Mouse (Mus musculus) embryonic facial prominence, embryonic 13.5 days (tissue): ENCODE data around the gene BC051142. TPM values are rescaled to one million over a fixed set of nuclear protein-coding genes. Genes with fewer than 3 reads are reported as not detected.

Source experiments
- ATAC-seq: fragments of 200-750 bp; cut with Nextera tagmentation; 2 replicates; pipeline ENCODE4 v1.8.0; 2017; ENCODE audit warnings: low read depth; ENCODE audit not compliant: insufficient number of reproducible peaks, insufficient read depth, low FRiP score, low TSS enrichment
- H3K27ac ChIP-seq: fragments of 300-500 bp; sonication (generic); 2 replicates; pipeline ENCODE4 v1.5.1; 2015; ENCODE audit warnings: moderate library complexity, mild to moderate bottlenecking, inconsistent platforms
- H3K27me3 ChIP-seq: fragments of 300-500 bp; sonication (generic); 2 replicates; pipeline ENCODE4 v1.6.1; 2015; ENCODE audit warnings: mild to moderate bottlenecking, inconsistent platforms
- H3K36me3 ChIP-seq: fragments of 300-500 bp; sonication (generic); 2 replicates; pipeline ENCODE4 v1.6.1; 2015; ENCODE audit warnings: mild to moderate bottlenecking, inconsistent platforms
- H3K4me1 ChIP-seq: fragments of 300-500 bp; sonication (generic); 2 replicates; pipeline ENCODE4 v1.6.1; 2015; ENCODE audit warnings: inconsistent platforms
- H3K4me2 ChIP-seq: fragments of 300-500 bp; sonication (generic); 2 replicates; pipeline ENCODE4 v1.6.1; 2015; ENCODE audit warnings: moderate library complexity, mild to moderate bottlenecking, inconsistent platforms
- H3K4me3 ChIP-seq: fragments of 300-500 bp; sonication (generic); 2 replicates; pipeline ENCODE4 v1.5.1; 2015; ENCODE audit warnings: mild to moderate bottlenecking, inconsistent platforms
- H3K9ac ChIP-seq: fragments of 300-500 bp; sonication (generic); 2 replicates; pipeline ENCODE4 v1.6.1; 2015; ENCODE audit warnings: mild to moderate bottlenecking, inconsistent platforms
- H3K9me3 ChIP-seq: fragments of 300-500 bp; sonication (generic); 2 replicates; pipeline ENCODE4 v1.6.1; 2016; ENCODE audit warnings: inconsistent platforms
- WGBS: fragments of 180-500 bp; shearing (Covaris S2); methylation state at CpG from one replicate; pipeline ENCODE4 v1.1.7; 2015; ENCODE audit warnings: mixed read lengths; 5-methylcytosine and 5-hydroxymethylcytosine counted together
- polyA plus RNA-seq: library from polyadenylated mRNA; unstranded; fragments of >200 nt; fragmentation: Nextera tagmentation; extraction: Ambion mirVana; gene quantifications from 2 replicates; pipeline ENCODE4 v1.2.1, GENCODE M21; 2015

BC051142 gene
- 0.52 and 0.96 TPM in 2 replicates for polyA plus RNA-seq

DNA sequence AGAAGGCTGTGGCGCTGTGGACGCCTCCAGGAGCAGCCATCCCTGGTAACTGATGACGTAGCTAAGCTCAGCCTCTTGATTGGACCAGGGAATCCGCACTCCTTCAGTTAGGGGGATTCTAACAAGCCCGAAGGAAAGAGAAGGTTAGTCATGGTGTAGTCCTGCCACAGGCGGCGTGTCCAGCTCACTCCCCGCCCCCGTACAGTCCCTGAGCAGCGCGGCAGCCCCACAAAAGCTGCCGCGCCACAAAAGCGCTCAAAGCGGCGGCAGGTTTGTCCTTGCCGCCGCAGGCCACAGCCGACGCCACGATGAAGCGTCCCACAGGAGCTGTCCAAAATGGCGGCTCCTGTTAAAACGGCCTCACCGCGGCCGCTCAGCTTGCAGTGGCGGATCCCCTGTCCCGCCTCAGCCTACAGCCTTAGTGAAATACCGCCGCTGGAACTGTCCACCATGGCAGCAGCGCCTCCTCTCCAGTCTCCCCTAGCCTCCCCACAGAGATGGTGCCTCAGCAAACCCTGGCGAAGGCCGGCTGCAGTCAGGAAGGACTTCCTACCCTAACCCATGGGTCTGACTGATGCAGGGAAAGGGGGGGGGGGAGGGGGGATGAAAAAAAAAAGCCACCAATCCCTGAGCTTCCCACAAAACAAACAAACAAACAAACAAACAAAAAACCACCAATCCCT lies at the start of gene BC051142:
Gene BC051142, plus strand, starts transcription at position 110 of the 683 bp plus-strand sequence.
- peak within 1 kb of the TSS; percentile 74 for H3K9ac ChIP-seq
- peak within 1 kb of the TSS; percentile 79 for H3K27ac ChIP-seq
- ATAC-seq = peak; percentile 85
- H3K27me3 ChIP-seq = peaks cover 9% of the 10 kb centered on the region; the same call in 1 of the 2 replicates
- peak within 1 kb of the TSS; percentile 73 for H3K4me2 ChIP-seq
- H3K36me3 ChIP-seq = no peaks in the 10 kb centered on the region
- H3K9me3 ChIP-seq = no peaks in the 10 kb centered on the region
- H3K4me1 ChIP-seq = no peaks in the 10 kb centered on the region
- WGBS = 8% methylated on average over 34 of the region's 34 CpGs
- peak within 1 kb of the TSS; percentile 56 for H3K4me3 ChIP-seq

DNA sequence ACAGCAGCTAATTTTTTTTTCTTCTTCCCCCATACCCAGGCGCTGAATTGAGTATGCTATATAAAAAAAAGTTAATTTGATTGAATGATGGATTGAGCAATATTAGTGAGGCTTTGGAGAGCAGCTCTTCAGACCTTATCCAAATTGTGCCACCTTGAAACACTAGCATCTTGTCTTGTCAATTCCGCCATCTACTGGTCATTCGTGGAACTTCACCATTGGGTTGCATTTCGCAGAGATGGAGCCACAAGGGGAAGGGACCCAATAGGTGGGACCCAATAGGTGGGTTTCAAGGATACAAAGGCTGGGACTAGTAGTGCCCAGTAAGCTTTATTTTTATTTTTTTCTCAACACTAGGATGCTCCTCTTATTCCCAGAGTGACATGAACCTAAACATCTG lies 49.2 kb upstream of the BC051142 start:
- Histone ChIP-seq H3K27me3 (peaks cover 3% of the 10 kb centered on the region; the same call in 1 of the 2 replicates), H3K9me3 (no peaks in the 10 kb centered on the region), H3K4me3 (no peak overlapping the region), H3K9ac (no peak overlapping the region), H3K36me3 (no peaks in the 10 kb centered on the region), H3K4me2 (no peak overlapping the region), H3K4me1 (no peaks in the 10 kb centered on the region), H3K27ac (no peak overlapping the region)
- WGBS = 4% methylated on average over 4 of the region's 4 CpGs
- no peak for ATAC-seq

DNA sequence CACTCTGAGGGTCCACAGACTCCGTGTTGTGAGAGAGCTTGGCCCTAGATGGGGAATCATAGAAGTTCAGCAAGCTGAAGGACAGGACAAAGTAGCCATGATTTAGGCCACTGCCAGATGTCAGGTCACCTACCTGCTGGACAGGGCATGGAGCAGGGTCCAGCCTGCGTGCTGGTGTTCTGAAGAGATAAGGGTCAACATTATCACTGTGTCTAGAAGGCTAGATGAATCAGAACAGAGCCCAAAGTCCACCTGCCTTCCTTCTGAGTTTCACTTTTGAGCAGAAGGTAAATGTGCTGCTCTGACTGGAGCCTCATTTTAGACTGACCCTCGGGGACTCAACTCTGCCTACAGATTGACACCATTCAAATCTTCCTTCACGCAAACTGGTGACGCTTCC lies 44.1 kb upstream of the BC051142 start, which contains the start of gene Btnl2:
Gene Btnl2, plus strand, starts transcription at position 284 of the 400 bp plus-strand sequence.
- H3K4me3 ChIP-seq = no peak within 1 kb of the TSS
- H3K4me2 ChIP-seq = no peak within 1 kb of the TSS
- H3K4me1 ChIP-seq = no peaks in the 10 kb centered on the region
- no peaks in the 10 kb centered on the region for H3K9me3 ChIP-seq
- H3K9ac ChIP-seq = no peak within 1 kb of the TSS
- ATAC-seq = no peak
- 78% methylated on average over 5 of the region's 5 CpGs for WGBS
- no peaks in the 10 kb centered on the region for H3K36me3 ChIP-seq
- H3K27ac ChIP-seq = no peak within 1 kb of the TSS
- peaks cover 3% of the 10 kb centered on the region; the same call in 1 of the 2 replicates for H3K27me3 ChIP-seq

DNA sequence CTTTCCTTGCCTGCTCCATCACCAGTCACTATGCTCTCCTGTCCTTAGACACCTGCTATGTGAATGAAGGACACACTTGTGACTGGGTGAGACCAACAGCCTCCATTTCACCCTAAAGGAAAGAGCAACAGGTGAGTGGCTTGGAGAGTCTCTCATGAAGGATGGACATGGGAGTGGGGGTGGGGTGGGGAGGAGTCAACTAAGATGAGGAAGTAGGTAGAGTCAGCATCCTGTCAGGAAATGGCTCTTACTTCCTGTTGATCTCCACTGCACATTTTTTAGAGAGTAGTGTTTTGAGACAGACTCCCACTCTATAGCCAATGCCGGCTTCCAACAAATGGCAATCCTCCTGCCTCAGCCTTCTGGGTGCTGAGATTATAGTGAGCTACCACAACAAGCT lies 43.7 kb upstream of the BC051142 start:
- Histone ChIP-seq H3K27me3 (peaks cover 3% of the 10 kb centered on the region; the same call in 1 of the 2 replicates), H3K27ac (no peak overlapping the region), H3K4me3 (no peak overlapping the region), H3K4me2 (no peak overlapping the region), H3K9me3 (no peaks in the 10 kb centered on the region), H3K4me1 (no peaks in the 10 kb centered on the region), H3K9ac (no peak overlapping the region), H3K36me3 (no peaks in the 10 kb centered on the region)
- no peak for ATAC-seq
- 92% methylated on average over 1 of the region's 1 CpGs for WGBS

DNA sequence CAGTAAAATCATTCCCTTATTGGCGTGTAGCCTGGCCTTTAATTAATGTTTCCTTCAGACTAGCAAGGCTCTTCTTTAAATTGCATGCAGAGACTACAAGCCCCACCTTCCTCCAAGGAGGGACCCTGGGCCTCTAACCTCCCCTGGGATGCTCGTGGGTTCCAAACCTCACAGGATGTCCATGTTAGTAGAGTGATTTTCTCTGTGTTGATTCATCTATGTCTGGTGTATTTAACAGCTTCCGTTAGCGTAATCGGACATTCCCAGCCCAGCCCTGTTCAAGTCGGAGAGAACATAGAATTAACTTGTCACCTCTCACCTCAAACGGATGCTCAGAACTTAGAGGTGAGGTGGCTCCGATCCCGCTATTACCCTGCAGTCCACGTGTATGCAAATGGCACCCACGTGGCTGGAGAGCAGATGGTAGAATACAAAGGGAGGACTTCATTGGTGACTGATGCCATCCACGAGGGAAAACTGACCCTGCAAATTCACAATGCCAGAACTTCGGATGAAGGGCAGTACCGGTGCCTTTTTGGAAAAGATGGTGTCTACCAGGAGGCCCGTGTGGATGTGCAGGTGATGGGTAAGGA lies 35.6 kb upstream of the BC051142 start:
- Histone ChIP-seq H3K36me3 (no peaks in the 10 kb centered on the region), H3K9me3 (no peaks in the 10 kb centered on the region), H3K4me1 (no peaks in the 10 kb centered on the region), H3K4me3 (no peak overlapping the region), H3K9ac (no peak overlapping the region), H3K4me2 (no peak overlapping the region), H3K27me3 (no peaks in the 10 kb centered on the region), H3K27ac (no peak overlapping the region)
- WGBS = 84% methylated on average over 15 of the region's 15 CpGs
- ATAC-seq = no peak

DNA sequence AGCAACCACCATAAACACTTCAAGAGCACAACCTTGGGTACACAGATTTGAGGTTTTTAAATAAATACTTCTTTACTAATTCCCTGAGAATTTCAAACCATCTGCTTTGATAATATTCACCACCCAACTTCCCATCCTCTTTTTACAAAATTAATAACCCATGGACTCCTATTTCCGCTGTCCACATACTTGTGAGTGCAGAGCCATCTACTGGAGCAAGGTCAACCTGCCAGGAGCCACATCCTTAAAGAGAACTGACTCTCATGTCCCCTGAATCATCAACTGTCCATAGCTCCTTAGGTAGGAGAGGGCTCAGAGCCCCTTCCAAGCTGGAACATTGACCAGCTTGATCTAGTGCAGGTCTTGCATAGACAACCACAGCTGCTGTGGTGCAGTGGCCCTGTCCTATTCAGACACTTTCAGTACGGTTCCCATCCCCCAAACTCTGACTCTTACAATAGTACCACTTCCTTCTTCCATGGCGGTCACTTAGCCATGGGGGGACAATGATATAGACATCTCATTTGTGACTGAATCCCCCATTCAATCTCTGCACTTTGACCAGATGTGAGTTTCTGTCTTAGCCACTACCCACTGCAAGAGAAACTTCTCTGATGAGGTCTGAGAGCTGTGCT lies 34.8 kb upstream of the BC051142 start:
- Histone ChIP-seq H3K9ac (no peak overlapping the region), H3K36me3 (no peaks in the 10 kb centered on the region), H3K27me3 (no peaks in the 10 kb centered on the region), H3K9me3 (no peaks in the 10 kb centered on the region), H3K4me2 (no peak overlapping the region), H3K27ac (no peak overlapping the region), H3K4me1 (no peaks in the 10 kb centered on the region), H3K4me3 (no peak overlapping the region)
- ATAC-seq = no peak
- WGBS = 76% methylated on average over 3 of the region's 3 CpGs

DNA sequence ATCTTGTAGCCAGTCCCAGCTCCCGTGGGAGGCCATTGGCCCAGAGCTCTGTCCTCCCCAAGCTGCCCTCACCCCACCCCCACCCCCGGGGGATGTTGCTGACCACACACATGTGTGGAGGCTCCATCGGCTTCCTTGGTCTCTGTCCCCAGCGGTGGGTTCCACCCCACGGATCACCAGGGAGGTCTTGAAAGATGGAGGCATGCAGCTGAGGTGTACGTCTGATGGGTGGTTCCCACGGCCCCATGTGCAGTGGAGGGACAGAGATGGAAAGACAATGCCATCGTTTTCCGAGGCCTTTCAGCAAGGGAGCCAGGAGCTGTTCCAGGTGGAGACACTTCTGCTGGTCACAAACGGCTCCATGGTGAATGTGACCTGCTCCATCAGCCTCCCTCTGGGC lies 33.6 kb upstream of the BC051142 start:
- H3K4me1 ChIP-seq = no peaks in the 10 kb centered on the region
- no peaks in the 10 kb centered on the region for H3K27me3 ChIP-seq
- no peak overlapping the region for H3K9ac ChIP-seq
- no peak overlapping the region for H3K4me2 ChIP-seq
- no peak overlapping the region for H3K27ac ChIP-seq
- ATAC-seq = no peak
- 78% methylated on average over 10 of the region's 10 CpGs for WGBS
- no peaks in the 10 kb centered on the region for H3K36me3 ChIP-seq
- no peaks in the 10 kb centered on the region for H3K9me3 ChIP-seq
- no peak overlapping the region for H3K4me3 ChIP-seq

DNA sequence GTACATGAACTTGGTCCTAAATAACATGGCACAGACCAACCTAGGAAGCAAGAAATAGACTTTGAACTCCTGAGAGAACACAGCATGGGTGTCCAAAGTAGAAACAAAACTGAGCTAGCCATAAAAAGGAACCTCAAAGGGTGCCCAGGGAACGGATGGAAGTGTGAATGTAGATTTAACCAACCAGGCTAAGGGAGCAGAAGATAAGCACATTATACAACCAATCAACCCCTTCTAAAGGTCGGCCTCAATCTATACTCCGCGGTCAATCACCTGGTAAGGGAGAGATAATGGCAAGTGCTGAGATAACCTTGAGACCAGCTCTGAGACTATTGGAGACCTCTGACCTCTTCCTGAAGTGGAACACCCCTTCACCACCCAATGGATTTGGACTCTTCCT lies 28.1 kb upstream of the BC051142 start:
- H3K9me3 ChIP-seq = no peaks in the 10 kb centered on the region

DNA sequence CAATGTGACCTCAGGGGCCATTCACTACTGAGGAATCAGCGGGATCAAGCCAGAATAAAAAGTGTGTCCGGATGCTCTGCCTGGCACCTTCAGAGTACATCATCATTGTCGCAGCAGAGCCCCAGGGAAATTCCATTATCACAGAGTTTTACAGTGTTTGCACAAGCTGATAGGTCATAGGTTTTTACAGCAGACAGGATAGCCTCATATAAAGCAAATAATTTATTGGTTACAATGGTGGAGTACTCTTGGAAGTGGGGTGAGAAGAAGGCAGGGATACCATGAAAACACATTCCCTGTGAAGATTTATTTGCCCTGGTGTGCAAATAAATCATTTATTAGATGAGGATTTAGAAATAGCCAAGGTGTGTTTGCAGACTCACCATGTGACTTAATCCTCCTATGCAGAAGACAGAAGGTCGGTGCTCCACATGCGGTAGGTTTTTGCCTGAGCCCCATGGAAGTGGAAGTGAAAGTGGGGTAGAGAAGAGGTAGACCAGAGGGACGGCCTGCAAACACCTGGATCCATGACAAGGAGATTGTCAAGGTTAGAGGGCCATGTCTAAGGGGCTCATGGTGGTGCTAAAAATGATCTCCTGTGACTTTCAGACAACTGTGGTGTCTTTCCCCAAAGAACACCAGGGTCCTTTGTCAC lies 25.4 kb upstream of the BC051142 start:
- 82% methylated on average over 6 of the region's 6 CpGs for WGBS
- no peaks in the 10 kb centered on the region for H3K9me3 ChIP-seq
- ATAC-seq = no peak
- H3K36me3 ChIP-seq = no peaks in the 10 kb centered on the region
- no peak overlapping the region for H3K4me2 ChIP-seq
- H3K4me1 ChIP-seq = no peaks in the 10 kb centered on the region
- H3K9ac ChIP-seq = no peak overlapping the region
- H3K27ac ChIP-seq = no peak overlapping the region
- H3K27me3 ChIP-seq = peaks cover 6% of the 10 kb centered on the region; the same call in 1 of the 2 replicates
- no peak overlapping the region for H3K4me3 ChIP-seq

More for the DNA sequence above, 28.1 kb upstream of the BC051142 start:
- Histone ChIP-seq H3K27ac (no peak overlapping the region), H3K27me3 (peaks cover 6% of the 10 kb centered on the region; the same call in 1 of the 2 replicates), H3K4me3 (no peak overlapping the region), H3K4me2 (no peak overlapping the region), H3K9ac (no peak overlapping the region), H3K4me1 (no peaks in the 10 kb centered on the region), H3K36me3 (no peaks in the 10 kb centered on the region)
- WGBS = 82% methylated on average over 4 of the region's 4 CpGs
- no peak for ATAC-seq

DNA sequence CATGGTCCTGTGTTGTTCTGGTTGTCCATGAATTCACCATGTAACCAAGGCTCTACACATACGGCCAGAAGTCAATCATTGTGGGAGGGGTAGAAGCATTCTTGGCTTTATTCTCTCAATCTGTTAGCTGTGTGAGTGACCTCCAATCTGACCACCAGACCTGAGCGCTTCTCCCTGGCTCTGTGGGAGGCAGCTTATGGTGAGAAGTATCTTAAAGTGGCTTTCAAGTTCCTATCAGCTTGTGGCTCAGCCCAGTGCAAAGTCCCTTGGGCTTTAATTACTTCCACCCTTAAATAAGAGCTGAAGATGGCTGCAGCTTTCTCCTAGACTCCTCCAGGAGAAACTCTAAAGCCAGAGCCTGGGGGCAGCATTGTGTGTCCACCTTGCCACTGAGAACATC lies 21.8 kb upstream of the BC051142 start, which contains the start of gene Btnl1:
Gene Btnl1, plus strand, starts transcription at position 286 of the 400 bp plus-strand sequence.
- WGBS = 71% methylated on average over 2 of the region's 2 CpGs
- Histone ChIP-seq H3K4me3 (no peak within 1 kb of the TSS), H3K27me3 (peaks cover 10% of the 10 kb centered on the region), H3K4me1 (no peaks in the 10 kb centered on the region), H3K4me2 (no peak within 1 kb of the TSS), H3K36me3 (no peaks in the 10 kb centered on the region), H3K9ac (no peak within 1 kb of the TSS), H3K9me3 (no peaks in the 10 kb centered on the region), H3K27ac (no peak within 1 kb of the TSS)
- ATAC-seq = no peak

DNA sequence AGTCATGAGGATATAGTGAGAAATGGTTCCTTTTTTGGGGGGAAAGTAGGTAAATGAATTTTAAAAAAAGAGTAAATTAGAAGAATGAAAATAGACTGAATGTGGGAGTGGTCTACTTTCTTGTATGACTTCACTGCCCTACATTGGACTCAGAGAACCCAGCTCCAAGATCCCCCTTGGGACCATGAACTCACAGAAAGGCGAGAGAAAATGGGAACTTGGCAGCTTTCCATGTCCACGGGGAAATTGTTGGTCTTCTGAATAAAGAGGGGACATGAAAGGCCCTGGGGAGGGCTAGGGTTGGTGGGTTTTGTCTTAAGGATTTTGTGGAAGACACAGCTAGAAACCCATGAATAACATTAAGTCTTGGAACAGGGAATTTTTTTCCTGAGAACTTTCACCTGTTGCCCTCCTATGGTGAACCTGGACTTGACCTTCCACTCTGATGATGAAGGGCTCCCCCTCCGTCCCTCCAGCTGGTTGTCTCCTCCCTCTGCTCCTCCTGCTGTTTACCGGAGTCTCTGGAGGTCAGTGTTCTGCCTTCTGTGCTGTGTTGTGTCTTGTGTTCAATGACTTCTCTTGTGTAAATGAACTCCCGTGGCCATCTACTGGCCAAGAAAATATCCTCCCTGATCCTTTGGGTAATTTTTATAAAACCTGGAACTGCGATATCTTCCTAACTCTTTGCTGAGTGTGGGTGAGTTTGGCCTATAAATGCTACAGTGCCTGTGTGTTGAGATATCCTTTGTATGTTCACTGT lies 21.0 kb upstream of the BC051142 start:
- no peaks in the 10 kb centered on the region for H3K9me3 ChIP-seq
- H3K27ac ChIP-seq = no peak overlapping the region
- H3K4me3 ChIP-seq = no peak overlapping the region
- no peaks in the 10 kb centered on the region for H3K36me3 ChIP-seq
- 62% methylated on average over 6 of the region's 6 CpGs for WGBS
- H3K9ac ChIP-seq = no peak overlapping the region
- H3K4me2 ChIP-seq = no peak overlapping the region
- peaks cover 10% of the 10 kb centered on the region for H3K27me3 ChIP-seq
- no peaks in the 10 kb centered on the region for H3K4me1 ChIP-seq
- ATAC-seq = no peak
